Mouse (Mus musculus) kidney, postnatal 0 days (tissue): ENCODE results near the gene Prr36. TPM values are rescaled to one million over a fixed set of nuclear protein-coding genes. Genes with fewer than 3 reads are reported as not detected.
A peak's percentile ranks its signal among the peaks of the same experiment; 100 is the strongest.

Experiments used
- ATAC-seq: fragments of 200-750 bp; cut with Nextera tagmentation; replicated peaks from 2 replicates; pipeline ENCODE4 v1.8.0; 2017; ENCODE audit warnings: low read depth, moderate number of reproducible peaks, moderate TSS enrichment, moderate library complexity; ENCODE audit not compliant: low FRiP score
- DNase-seq: peaks from one replicate; pipeline ENCODE4 v3.0.0-alpha.2; 2016; ENCODE audit warnings: low spot score
- H3K27ac ChIP-seq: fragments of 300-500 bp; sonication (generic); 2 replicates; pipeline ENCODE4 v1.5.1; 2014; ENCODE audit warnings: mild to moderate bottlenecking
- H3K27me3 ChIP-seq: fragments of 300-500 bp; sonication (generic); 2 replicates; pipeline ENCODE4 v1.6.1; 2014; ENCODE audit warnings: low read length, mixed read lengths; ENCODE audit not compliant: insufficient read depth
- H3K36me3 ChIP-seq: fragments of 300-500 bp; sonication (generic); 2 replicates; pipeline ENCODE4 v1.6.1; 2014; ENCODE audit warnings: low read length, mixed read lengths; ENCODE audit not compliant: insufficient read depth
- H3K4me1 ChIP-seq: fragments of 300-500 bp; sonication (generic); replicated peaks from 2 replicates; pipeline ENCODE4 v1.6.1; 2014; ENCODE audit warnings: antibody characterized with exemption, low read length, mixed read lengths; ENCODE audit not compliant: insufficient read depth
- H3K4me2 ChIP-seq: fragments of 300-500 bp; sonication (generic); 2 replicates; pipeline ENCODE4 v1.6.1; 2014; ENCODE audit warnings: mild to moderate bottlenecking, low read length, moderate library complexity, mixed read lengths
- H3K4me3 ChIP-seq: fragments of 300-500 bp; sonication (generic); replicated peaks from 2 replicates; pipeline ENCODE4 v1.5.1; 2014; ENCODE audit warnings: low read depth, low read length
- H3K9ac ChIP-seq: fragments of 300-500 bp; sonication (generic); 2 replicates; pipeline ENCODE4 v1.6.1; 2014; ENCODE audit warnings: low read depth, low read length
- H3K9me3 ChIP-seq: fragments of 300-500 bp; sonication (generic); replicated peaks from 2 replicates; pipeline ENCODE4 v1.6.1; 2016; ENCODE audit warnings: low read length, inconsistent platforms, mixed read lengths
- CTCF ChIP-seq: IDR thresholded peaks from 2 replicates; pipeline ENCODE4 v1.5.1; 2016; ENCODE audit warnings: antibody characterized with exemption, low read depth, mild to moderate bottlenecking, moderate library complexity
- WGBS: fragments of 180-500 bp; shearing (Covaris S2); extraction: QIAGEN DNeasy Blood & Tissue Kit; methylation state at CpG from one replicate; pipeline ENCODE4 v1.1.7; 2014; 5-methylcytosine and 5-hydroxymethylcytosine counted together
- polyA plus RNA-seq: library from polyadenylated mRNA; unstranded; fragments of >200 nt; fragmentation: Nextera tagmentation; extraction: Ambion mirVana; gene quantifications from 2 replicates; pipeline ENCODE4 v1.2.1, GENCODE M21; 2015

Prr36 gene
- polyA plus RNA-seq, 1 experiment from 2014 or later, result 2.8 TPM

DNA sequence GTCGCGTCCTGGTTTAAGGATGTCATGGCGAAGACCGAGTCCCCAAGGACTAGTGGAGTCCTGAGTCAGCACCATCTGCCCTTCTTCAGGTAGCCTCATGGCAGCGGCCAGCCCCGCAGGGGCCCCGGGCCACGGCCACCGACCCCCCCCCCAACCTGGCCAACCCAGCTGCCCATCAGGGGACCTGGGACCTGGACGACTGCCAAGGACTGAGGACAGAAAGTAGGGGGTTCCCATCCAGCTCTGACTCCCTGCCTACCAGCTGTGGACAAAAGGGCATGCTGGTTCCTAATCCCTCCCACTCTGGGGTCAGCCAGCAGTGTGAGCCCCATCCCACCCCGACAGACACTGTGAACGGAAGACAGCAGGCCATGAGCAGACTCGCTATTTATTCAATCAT, 28.5 kb upstream of the Prr36 start:
- 81% methylated on average over 13 of the region's 13 CpGs for WGBS
- ATAC-seq (no peak), DNase-seq (no peak)
- Histone ChIP-seq H3K4me1 (no peaks in the 10 kb centered on the region; the same call in 1 of the 2 replicates), H3K27ac (no peak overlapping the region), H3K36me3 (peaks cover 50% of the 10 kb centered on the region), H3K4me3 (no peak overlapping the region), H3K27me3 (no peaks in the 10 kb centered on the region), H3K9ac (no peak overlapping the region), H3K4me2 (no peak overlapping the region), H3K9me3 (no peaks in the 10 kb centered on the region)
- TF ChIP-seq CTCF, result no peak

DNA sequence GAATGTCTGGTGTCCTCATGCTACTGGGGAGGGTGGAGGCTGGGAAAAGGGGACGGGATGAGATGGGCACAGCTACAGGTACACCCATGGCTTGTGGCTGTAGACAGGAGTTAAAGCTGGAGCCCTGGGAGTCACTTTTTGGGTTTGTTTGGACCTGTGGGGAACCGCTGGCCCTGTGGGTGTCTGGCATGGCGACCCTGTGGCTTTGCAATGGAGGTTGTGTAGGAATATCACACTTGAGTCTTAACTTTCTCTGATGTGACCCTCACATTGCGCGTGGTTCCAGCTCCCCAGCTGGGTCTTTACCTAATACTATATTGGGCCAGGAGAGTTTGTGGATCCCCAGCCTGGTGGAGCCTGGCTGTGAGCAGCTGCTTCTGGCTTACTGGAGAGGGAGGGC, 27.8 kb upstream of the Prr36 start:
- DNase-seq (no peak), ATAC-seq (no peak)
- no peak overlapping the region for H3K9ac ChIP-seq
- H3K9me3 ChIP-seq, result no peaks in the 10 kb centered on the region
- H3K36me3 ChIP-seq, result peaks cover 50% of the 10 kb centered on the region
- WGBS, result 94% methylated on average over 5 of the region's 5 CpGs
- no peak overlapping the region for H3K4me2 ChIP-seq
- TF ChIP-seq CTCF, result no peak
- H3K27ac ChIP-seq, result no peak overlapping the region
- no peak overlapping the region for H3K4me3 ChIP-seq
- peaks cover 3% of the 10 kb centered on the region for H3K4me1 ChIP-seq
- H3K27me3 ChIP-seq, result no peaks in the 10 kb centered on the region

DNA sequence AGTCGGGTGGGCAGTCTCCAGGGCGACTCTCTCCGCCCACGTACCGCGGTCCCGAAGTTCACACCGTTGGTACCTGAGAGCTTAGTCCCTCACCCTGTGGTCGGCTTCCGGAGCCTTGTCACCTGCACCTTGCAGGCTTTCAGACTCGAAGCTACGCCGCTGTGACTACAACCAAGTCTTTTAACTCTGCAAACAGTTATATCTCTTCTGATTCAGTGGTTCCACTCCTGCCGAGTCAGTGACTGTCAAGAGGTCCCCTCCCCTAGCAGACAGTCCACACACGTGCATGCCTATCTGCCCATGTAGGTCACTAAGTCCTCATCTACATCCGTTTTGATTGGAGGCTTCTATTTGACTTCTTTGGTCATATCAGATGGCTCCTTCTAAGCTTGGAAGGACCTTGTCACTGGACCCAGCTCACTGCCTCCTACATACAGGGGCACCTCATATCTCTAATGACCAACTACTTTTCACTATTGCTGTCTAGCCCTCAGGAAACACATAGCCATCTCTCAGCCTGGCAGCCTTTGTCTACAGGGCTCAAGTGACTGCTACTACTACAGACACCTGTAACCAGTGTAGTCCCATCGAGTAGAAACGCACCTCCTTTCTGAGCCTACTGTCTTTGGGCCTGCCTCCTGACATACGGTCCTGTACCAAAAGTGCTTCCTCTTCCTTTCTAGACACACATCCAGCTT, 22.1 kb upstream of the Prr36 start:
- no peaks in the 10 kb centered on the region for H3K27me3 ChIP-seq
- no peaks in the 10 kb centered on the region for H3K9me3 ChIP-seq
- peak overlapping the region; percentile 80 for H3K4me3 ChIP-seq
- H3K4me2 ChIP-seq, result peak overlapping the region; percentile 84
- H3K4me1 ChIP-seq, result peaks cover 11% of the 10 kb centered on the region
- 13% methylated on average over 19 of the region's 19 CpGs for WGBS
- TF ChIP-seq CTCF, result no peak
- peaks cover 21% of the 10 kb centered on the region; the same call in 1 of the 2 replicates for H3K36me3 ChIP-seq
- ATAC-seq (no peak; the same call in 1 of the 2 replicates), DNase-seq (no peak)
- H3K9ac ChIP-seq, result peak overlapping the region; percentile 63
- H3K27ac ChIP-seq, result peak overlapping the region; percentile 78

DNA sequence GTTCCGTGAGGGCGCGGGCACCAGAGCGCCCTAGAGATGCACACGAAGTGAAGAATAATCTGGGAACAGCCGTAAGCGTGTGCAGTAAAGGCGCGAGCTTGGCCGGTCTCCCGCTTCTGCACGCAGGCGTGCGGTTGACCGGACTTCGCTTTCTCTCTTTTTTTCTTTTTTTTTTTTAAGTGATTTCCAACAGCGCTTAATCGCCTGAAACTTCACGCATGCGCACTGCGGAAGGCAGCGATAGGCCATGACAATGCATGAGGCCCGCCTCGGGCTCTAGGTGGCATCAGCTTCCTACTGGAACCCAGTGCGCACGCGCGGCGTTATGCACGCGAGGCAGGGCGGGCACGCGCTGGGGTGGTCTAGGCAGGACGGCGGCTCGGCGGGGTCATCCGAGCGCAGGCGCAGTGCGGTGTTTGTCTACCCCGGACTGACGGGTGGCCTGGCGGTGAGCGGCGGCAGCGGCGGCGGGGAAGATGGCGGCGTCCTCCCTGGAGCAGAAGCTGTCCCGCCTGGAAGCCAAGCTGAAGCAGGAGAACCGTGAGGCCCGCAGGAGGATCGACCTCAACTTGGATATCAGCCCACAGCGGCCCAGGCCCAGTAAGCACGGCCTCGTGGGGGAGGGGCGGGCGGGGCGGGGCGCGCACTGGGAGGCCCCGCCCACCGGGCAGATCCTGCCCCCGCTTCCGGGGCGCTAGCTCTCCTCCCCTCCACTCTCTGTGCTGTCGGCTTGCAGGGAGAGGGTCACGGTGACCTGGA, 21.4 kb upstream of the Prr36 start, which contains the start of the genes Map2k7 and Gm49320:
Gene Map2k7, plus strand, starts transcription at position 307 of the 759 bp plus-strand sequence.
Gene Gm49320, plus strand, starts transcription at position 432 of the 759 bp plus-strand sequence.
- Histone ChIP-seq H3K27ac (peak within 1 kb of the TSS; percentile 78), H3K4me1 (peaks cover 11% of the 10 kb centered on the region), H3K9me3 (no peaks in the 10 kb centered on the region), H3K4me3 (peak within 1 kb of the TSS; percentile 80), H3K27me3 (no peaks in the 10 kb centered on the region), H3K36me3 (0 out of 2 replicates have a peak, but pooled peaks cover 14% of the 10 kb centered on the region), H3K4me2 (peak within 1 kb of the TSS; percentile 84), H3K9ac (peak within 1 kb of the TSS; percentile 63)
- WGBS, result under 1% methylated on average over 59 of the region's 71 CpGs
- TF ChIP-seq CTCF, result peak; percentile 63
- DNase-seq (peak; percentile 99), ATAC-seq (peak; percentile 97)

DNA sequence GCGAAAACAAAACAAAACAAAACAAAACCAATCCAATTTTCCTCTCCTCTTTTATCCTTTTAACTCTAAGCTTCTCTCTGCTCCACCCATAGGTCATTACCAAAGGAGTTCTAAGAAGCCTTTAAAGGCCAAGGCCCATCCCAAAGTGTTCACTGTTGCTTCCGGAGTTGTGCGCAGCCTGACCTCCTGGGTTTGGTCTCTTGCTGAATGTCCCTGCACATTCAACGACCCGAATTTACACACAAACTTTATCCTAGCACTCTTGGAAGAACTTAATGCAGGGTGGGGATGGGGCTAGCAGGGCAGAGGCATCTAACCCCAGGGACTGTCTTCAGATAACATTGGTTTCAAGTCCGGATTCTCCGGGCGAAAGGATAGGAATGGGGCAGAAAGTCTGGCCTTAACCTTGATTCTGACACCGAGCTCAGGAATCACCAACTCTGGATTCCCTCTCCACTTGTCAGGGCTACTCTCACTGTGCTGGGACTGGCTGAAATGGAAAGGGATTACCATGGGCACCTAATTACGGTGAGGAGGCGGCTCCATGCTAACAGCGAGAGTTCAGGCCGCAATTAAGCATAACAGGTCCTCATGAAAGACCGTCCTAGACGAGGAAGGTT, 20.7 kb upstream of the Prr36 start:
- peaks cover 11% of the 10 kb centered on the region for H3K4me1 ChIP-seq
- H3K36me3 ChIP-seq, result 0 out of 2 replicates have a peak, but pooled peaks cover 7% of the 10 kb centered on the region
- peak overlapping the region; percentile 48 for H3K4me2 ChIP-seq
- H3K27ac ChIP-seq, result peak overlapping the region; percentile 78
- DNase-seq (no peak), ATAC-seq (0 out of 2 replicates have a peak, but pooled peaks have one; percentile 1)
- H3K9ac ChIP-seq, result peak overlapping the region; percentile 47
- no peaks in the 10 kb centered on the region for H3K9me3 ChIP-seq
- H3K4me3 ChIP-seq, result peak overlapping the region; percentile 80
- WGBS, result 19% methylated on average over 15 of the region's 15 CpGs
- TF ChIP-seq CTCF, result no peak
- H3K27me3 ChIP-seq, result no peaks in the 10 kb centered on the region
